Mouse (Mus musculus) thymus, adult 2 months (tissue): Measurements from ENCODE around the gene Ap1m1. TPM values are rescaled to one million over a fixed set of nuclear protein-coding genes. Genes with fewer than 3 reads are reported as not detected.

ENCODE experiments used
- DNase-seq: peaks from one replicate; pipeline ENCODE4 v3.0.0; 2021
- H3K27ac ChIP-seq: fragments of 200-500 bp; 2 replicates; pipeline ENCODE4 v1.5.1; 2012; ENCODE audit warnings: low read length, control low read depth; ENCODE audit not compliant: control insufficient read depth, insufficient read depth
- H3K27me3 ChIP-seq: fragments of 200-500 bp; 2 replicates; pipeline ENCODE4 v1.6.1; 2012; ENCODE audit warnings: mild to moderate bottlenecking, low read length, moderate library complexity, mixed read lengths; ENCODE audit not compliant: control insufficient read depth, insufficient read depth
- H3K36me3 ChIP-seq: fragments of 200-500 bp; 2 replicates; pipeline ENCODE4 v1.6.1; 2012; ENCODE audit warnings: mild to moderate bottlenecking, low read length, moderate library complexity; ENCODE audit not compliant: control insufficient read depth, insufficient read depth
- H3K4me1 ChIP-seq: fragments of 200-500 bp; replicated peaks from 2 replicates; pipeline ENCODE4 v1.6.1; 2012; ENCODE audit warnings: low read length; ENCODE audit not compliant: control insufficient read depth, insufficient read depth
- H3K4me3 ChIP-seq: fragments of 200-500 bp; 2 replicates; pipeline ENCODE4 v1.5.1; 2012; ENCODE audit warnings: mild to moderate bottlenecking, low read length, control low read depth, moderate library complexity; ENCODE audit not compliant: control insufficient read depth, insufficient read depth
- CTCF ChIP-seq: fragments of 200-500 bp; IDR thresholded peaks from 2 replicates; pipeline ENCODE4 v1.5.1; 2012; ENCODE audit warnings: mild to moderate bottlenecking, control low read depth, low read length, moderate library complexity, borderline replicate concordance; ENCODE audit not compliant: control insufficient read depth, poor library complexity, insufficient read depth; ENCODE audit errors: extremely low read depth
- POLR2A ChIP-seq: fragments of 200-500 bp; IDR thresholded peaks from 2 replicates; pipeline ENCODE4 v1.6.1; 2012; ENCODE audit warnings: mild to moderate bottlenecking, low read length, control low read depth, moderate library complexity; ENCODE audit not compliant: control insufficient read depth, poor library complexity, insufficient read depth; ENCODE audit errors: extremely low read depth
- WGBS: fragments of 180-500 bp; shearing (Covaris S2); methylation state at CpG from one replicate; pipeline ENCODE4 v1.1.7; 2018; 5-methylcytosine and 5-hydroxymethylcytosine counted together
- polyA plus RNA-seq: library from polyadenylated mRNA; depleted of rRNA; stranded (reverse); fragments of >200 nt; gene quantifications from 2 replicates; pipeline ENCODE4 v1.2.3, GENCODE M21; 2012

Ap1m1 gene
- polyA plus RNA-seq, 1 experiment = 167 TPM

GRCm38 (mm10) chr8:72261431-72261830, 21.6 kb downstream of the Ap1m1 start:
- Histone ChIP-seq H3K36me3 (no peaks in the 10 kb centered on the region), H3K27me3 (no peaks in the 10 kb centered on the region), H3K27ac (no peak overlapping the region), H3K4me3 (no peak overlapping the region), H3K4me1 (peaks cover 8% of the 10 kb centered on the region)
- TF ChIP-seq POLR2A (no peak), CTCF (no peak)
- no peak for DNase-seq

GRCm38 (mm10) chr8:72261872-72262271, 22.1 kb downstream of the Ap1m1 start:
- 91% methylated on average over 5 of the region's 5 CpGs for WGBS
- Histone ChIP-seq H3K4me1 (peaks cover 8% of the 10 kb centered on the region), H3K27me3 (no peaks in the 10 kb centered on the region), H3K27ac (no peak overlapping the region), H3K4me3 (no peak overlapping the region), H3K36me3 (no peaks in the 10 kb centered on the region)
- no peak for DNase-seq
- TF ChIP-seq CTCF = no peak
- no peak for TF ChIP-seq POLR2A

GRCm38 (mm10) chr8:72262756-72263155, 22.9 kb downstream of the Ap1m1 start:
- H3K27me3 ChIP-seq = no peaks in the 10 kb centered on the region
- 98% methylated on average over 2 of the region's 2 CpGs for WGBS

GRCm38 (mm10) chr8:72263451-72263850, 23.6 kb downstream of the Ap1m1 start:
- H3K27ac ChIP-seq = no peak overlapping the region
- H3K36me3 ChIP-seq = no peaks in the 10 kb centered on the region
- no peaks in the 10 kb centered on the region; the same call in 1 of the 2 replicates for H3K27me3 ChIP-seq
- WGBS = 95% methylated on average over 7 of the region's 7 CpGs
- no peak overlapping the region for H3K4me3 ChIP-seq
- TF ChIP-seq CTCF = no peak
- no peak for TF ChIP-seq POLR2A
- peaks cover 12% of the 10 kb centered on the region for H3K4me1 ChIP-seq
- DNase-seq = no peak

More at GRCm38 (mm10) chr8:72262756-72263155, 22.9 kb downstream of the Ap1m1 start:
- Histone ChIP-seq H3K4me3 (no peak overlapping the region), H3K4me1 (peaks cover 8% of the 10 kb centered on the region), H3K27ac (no peak overlapping the region), H3K36me3 (no peaks in the 10 kb centered on the region)
- no peak for TF ChIP-seq CTCF
- TF ChIP-seq POLR2A = no peak
- DNase-seq = no peak

GRCm38 (mm10) chr8:72265342-72265741, 25.5 kb downstream of the Ap1m1 start:
- Histone ChIP-seq H3K27ac (no peak overlapping the region), H3K36me3 (no peaks in the 10 kb centered on the region), H3K4me3 (no peak overlapping the region), H3K27me3 (no peaks in the 10 kb centered on the region; the same call in 1 of the 2 replicates), H3K4me1 (peaks cover 16% of the 10 kb centered on the region)
- TF ChIP-seq POLR2A (no peak), CTCF (no peak)
- 33% methylated on average over 7 of the region's 7 CpGs for WGBS
- no peak for DNase-seq

- no peak for TF ChIP-seq CTCF
- no peak for TF ChIP-seq POLR2A
- Histone ChIP-seq H3K4me1 (peaks cover 12% of the 10 kb centered on the region), H3K36me3 (no peaks in the 10 kb centered on the region), H3K27ac (no peak overlapping the region), H3K4me3 (no peak overlapping the region), H3K27me3 (no peaks in the 10 kb centered on the region; the same call in 1 of the 2 replicates)
- no peak for DNase-seq
Observed at GRCm38 (mm10) chr8:72266671-72267070, 26.9 kb downstream of the Ap1m1 start.

GRCm38 (mm10) chr8:72267106-72267505, 27.3 kb downstream of the Ap1m1 start:
- DNase-seq = no peak
- Histone ChIP-seq H3K27ac (no peak overlapping the region), H3K4me3 (no peak overlapping the region), H3K36me3 (no peaks in the 10 kb centered on the region), H3K4me1 (peaks cover 12% of the 10 kb centered on the region), H3K27me3 (no peaks in the 10 kb centered on the region; the same call in 1 of the 2 replicates)
- 99% methylated on average over 8 of the region's 8 CpGs for WGBS
- TF ChIP-seq POLR2A (no peak), CTCF (no peak)
